Mouse (Mus musculus) lung, postnatal 25 days (tissue): ENCODE results near the gene Prr12.

Source experiments
- DNase-seq: peaks from one replicate; pipeline ENCODE4 v3.0.0; 2022; ENCODE audit warnings: low spot score

Gene Prr12

GRCm38 (mm10) chr7:45077829-45078228, 25.1 kb upstream of the Prr12 start:
- DNase-seq, result no peak

GRCm38 (mm10) chr7:45077322-45077721, 24.6 kb upstream of the Prr12 start:
- DNase-seq, result no peak

GRCm38 (mm10) chr7:45076501-45076900, 23.8 kb upstream of the Prr12 start:
- DNase-seq, result no peak

- DNase-seq, result no peak
Measured at GRCm38 (mm10) chr7:45075405-45075804, 22.7 kb upstream of the Prr12 start.

- DNase-seq, result no peak
Measured at GRCm38 (mm10) chr7:45073949-45074348, 21.3 kb upstream of the Prr12 start.

- DNase-seq, result no peak
Measured at GRCm38 (mm10) chr7:45073171-45073707, 20.6 kb upstream of the Prr12 start.

- DNase-seq, result no peak
Measured at GRCm38 (mm10) chr7:45072230-45072629, 19.5 kb upstream of the Prr12 start.

- DNase-seq, result no peak
Measured at GRCm38 (mm10) chr7:45069671-45070070, 17.0 kb upstream of the Prr12 start.

- DNase-seq, result peak; percentile 62
Measured at GRCm38 (mm10) chr7:45068000-45068318, 15.3 kb upstream of the Prr12 start.

GRCm38 (mm10) chr7:45067190-45067999, 14.7 kb upstream of the Prr12 start:
- no peak for DNase-seq

- peak; percentile 97 for DNase-seq
Measured at GRCm38 (mm10) chr7:45062239-45062835, 9.7 kb upstream of the Prr12 start, which contains the start of the genes Nosip and Prrg2. Nosip (plus strand) TSS chr7:45062429. Prrg2 (minus strand) TSS chr7:45062677.

- DNase-seq, result peak; percentile 69
Measured at GRCm38 (mm10) chr7:45061532-45062075, 8.9 kb upstream of the Prr12 start.

GRCm38 (mm10) chr7:45060632-45061122, 8.0 kb upstream of the Prr12 start:
- no peak for DNase-seq

GRCm38 (mm10) chr7:45058607-45059571, 6.2 kb upstream of the Prr12 start:
- no peak for DNase-seq

- DNase-seq, result no peak
Measured at GRCm38 (mm10) chr7:45056972-45057348, 4.3 kb upstream of the Prr12 start.

GRCm38 (mm10) chr7:45056329-45056971, 3.8 kb upstream of the Prr12 start:
- no peak for DNase-seq

GRCm38 (mm10) chr7:45053931-45054510, 1.3 kb upstream of the Prr12 start:
- DNase-seq, result peak; percentile 98

GRCm38 (mm10) chr7:45053117-45053930, 643 bp upstream of the Prr12 start:
- DNase-seq, result peak; percentile 59

- DNase-seq, result peak; percentile 20
Measured at GRCm38 (mm10) chr7:45052181-45052861, 360 bp downstream of the Prr12 start.
